Mouse (Mus musculus) adrenal gland, adult 2 months (tissue): ENCODE results near the gene Id3. TPM values are rescaled to one million over a fixed set of nuclear protein-coding genes. Genes with fewer than 3 reads are reported as not detected.

ENCODE experiments used
- DNase-seq: peaks from one replicate; pipeline ENCODE4 v3.0.0; 2021
- polyA plus RNA-seq: library from polyadenylated mRNA; depleted of rRNA; stranded (reverse); fragments of >200 nt; gene quantifications from 2 replicates; pipeline ENCODE4 v1.2.3, GENCODE M21; 2012; rRNA removed
- total RNA-seq, 2 experiments: library from RNA; stranded (reverse); gene quantifications; 2 replicates each; pipeline ENCODE4 v1.2.3; 2021

Id3 gene
- total and polyA plus RNA-seq, 3 experiments, result 31.5 to 235 (median 70.5) TPM

GRCm38 (mm10) chr4:136177612-136178474, 34.5 kb downstream of the Id3 start:
- DNase-seq, result peak; percentile 59

GRCm38 (mm10) chr4:136178475-136178921, 35.2 kb downstream of the Id3 start:
- no peak for DNase-seq

GRCm38 (mm10) chr4:136179456-136179855, 36.2 kb downstream of the Id3 start:
- no peak for DNase-seq

- peak; percentile 87 for DNase-seq
These were observed 36.7 kb downstream of the Id3 start for GRCm38 (mm10) chr4:136179998-136180397.

- DNase-seq, result peak; percentile 95
These were observed 37.4 kb downstream of the Id3 start for GRCm38 (mm10) chr4:136180408-136181330.

GRCm38 (mm10) chr4:136181367-136181766, 38.1 kb downstream of the Id3 start:
- no peak for DNase-seq

GRCm38 (mm10) chr4:136185375-136185774, 42.1 kb downstream of the Id3 start:
- peak; percentile 76 for DNase-seq

- no peak for DNase-seq
These were observed 43.0 kb downstream of the Id3 start for GRCm38 (mm10) chr4:136186315-136186714.

- DNase-seq, result no peak
These were observed 43.6 kb downstream of the Id3 start for GRCm38 (mm10) chr4:136186739-136187472.

- DNase-seq, result no peak
These were observed 45.9 kb downstream of the Id3 start for GRCm38 (mm10) chr4:136188973-136189737.

GRCm38 (mm10) chr4:136189912-136190311, 46.6 kb downstream of the Id3 start:
- no peak for DNase-seq

- no peak for DNase-seq
These were observed 50.3 kb downstream of the Id3 start for GRCm38 (mm10) chr4:136193571-136193970.

- no peak for DNase-seq
These were observed 51.7 kb downstream of the Id3 start for GRCm38 (mm10) chr4:136195029-136195428.

Other genes starting within 250 kb of the Id3 start
- 1 to 10 TPM in 1 of 2 experiments, under 1 TPM in 1; 0.92 to 2.5 TPM for gene Cnr2, start 248.1 kb upstream of the Id3 start, total RNA-seq
- gene Cnr2, start 248.1 kb upstream of the Id3 start, polyA plus RNA-seq, result 1.8 and 2.1 TPM in 2 replicates
- 10 to 100 TPM; 82.7 to 86.3 TPM for gene Fuca1, start 222.8 kb upstream of the Id3 start, total RNA-seq
- gene Fuca1, start 222.8 kb upstream of the Id3 start, polyA plus RNA-seq, result 31.8 and 35.2 TPM in 2 replicates
- gene Hmgcl, start 197.0 kb upstream of the Id3 start, total RNA-seq, result 10 to 100 TPM; 42.7 to 71.0 TPM
- 33.9 and 35.3 TPM in 2 replicates for gene Hmgcl, start 197.0 kb upstream of the Id3 start, polyA plus RNA-seq
- 10 to 100 TPM; 15.5 to 24.8 TPM for gene Gale, start 179.8 kb upstream of the Id3 start, total RNA-seq
- gene Gale, start 179.8 kb upstream of the Id3 start, polyA plus RNA-seq, result 22.9 and 33.3 TPM in 2 replicates
- gene Lypla2, start 170.9 kb upstream of the Id3 start, total RNA-seq, result 10 to 100 TPM; 59.8 to 78.2 TPM
- 155 and 169 TPM in 2 replicates for gene Lypla2, start 170.9 kb upstream of the Id3 start, polyA plus RNA-seq
- gene Pithd1, start 156.2 kb upstream of the Id3 start, total RNA-seq, result 10 to 100 TPM; 23.1 to 35.5 TPM
- gene Pithd1, start 156.2 kb upstream of the Id3 start, polyA plus RNA-seq, result 59.2 and 59.4 TPM in 2 replicates
- 10 to 100 TPM; 40.8 to 46.8 TPM for gene Eloa, start 121.7 kb upstream of the Id3 start, total RNA-seq
- 4.2 and 4.4 TPM in 2 replicates for gene Eloa, start 121.7 kb upstream of the Id3 start, polyA plus RNA-seq
- gene Rpl11, start 90.1 kb upstream of the Id3 start, total RNA-seq, result 100 to 1,000 TPM; 582 to 615 TPM
- 162 and 164 TPM in 2 replicates for gene Rpl11, start 90.1 kb upstream of the Id3 start, polyA plus RNA-seq
- 1 to 10 TPM; 1.8 to 5.1 TPM for gene E2f2, start 28.9 kb downstream of the Id3 start, total RNA-seq
- gene E2f2, start 28.9 kb downstream of the Id3 start, polyA plus RNA-seq, result 2.9 and 3.0 TPM in 2 replicates
- gene Asap3, start 62.9 kb downstream of the Id3 start, total RNA-seq, result 1 to 10 TPM; 1.4 to 3.6 TPM
- 3.2 and 4.2 TPM in 2 replicates for gene Asap3, start 62.9 kb downstream of the Id3 start, polyA plus RNA-seq
- gene Tcea3, start 104.2 kb downstream of the Id3 start, total RNA-seq, result 1 to 10 TPM; 1.7 to 2.7 TPM
- 0.13 and 0.54 TPM in 2 replicates for gene Tcea3, start 104.2 kb downstream of the Id3 start, polyA plus RNA-seq
- gene Zfp46, start 141.2 kb downstream of the Id3 start, total RNA-seq, result 10 to 100 TPM; 17.2 to 17.3 TPM
- gene Zfp46, start 141.2 kb downstream of the Id3 start, polyA plus RNA-seq, result 10.4 and 11.2 TPM in 2 replicates
- 10 to 100 TPM; 58.8 to 82.3 TPM for gene Hnrnpr, start 167.4 kb downstream of the Id3 start, total RNA-seq
- gene Hnrnpr, start 167.4 kb downstream of the Id3 start, polyA plus RNA-seq, result 2.7 and 2.8 TPM in 2 replicates